Mouse (Mus musculus): ENCODE data around the gene Fbf1. TPM values are rescaled to one million over a fixed set of nuclear protein-coding genes. Genes with fewer than 3 reads are reported as not detected.

Gene Fbf1
- polyA plus RNA-seq, 1 experiment from 2014 or later = 32.1 TPM

- 4% methylated on average over 22 of the region's 35 CpGs for WGBS
- no peak overlapping the region for H3K9ac ChIP-seq (ENCODE audit: low read depth, low read length)
- ATAC-seq (ENCODE audit: low FRiP score) = no peak
Observed at GRCm38 (mm10) chr11:116110131-116110530, 57.8 kb downstream of the Fbf1 start.

GRCm38 (mm10) chr11:116109441-116110081 lies 58.4 kb downstream of the Fbf1 start:
- peaks cover 8% of the 10 kb centered on the region for H3K4me1 ChIP-seq (replicated peaks; ENCODE audit: control insufficient read depth, insufficient read depth, low read length)
- DNase-seq (ENCODE audit: low spot score) = peak; percentile 55
- peaks cover 54% of the 10 kb centered on the region for H3K27me3 ChIP-seq (ENCODE audit: control insufficient read depth, insufficient read depth, low read length)
- peak overlapping the region; percentile 25 for H3K4me2 ChIP-seq (replicated peaks; ENCODE audit: low read depth, low read length)
- no peak overlapping the region for H3K9ac ChIP-seq (ENCODE audit: low read depth, low read length)
- no peaks in the 10 kb centered on the region for H3K36me3 ChIP-seq (ENCODE audit: control insufficient read depth, insufficient read depth, low read length)
- H3K9me3 ChIP-seq (ENCODE audit: control insufficient read depth, low read length) = no peaks in the 10 kb centered on the region
- no peak for ATAC-seq (ENCODE audit: low FRiP score)
- H3K27ac ChIP-seq (ENCODE audit: low read depth, low read length) = no peak overlapping the region
- WGBS = 3% methylated on average over 66 of the region's 70 CpGs
- H3K4me3 ChIP-seq (ENCODE audit: low read depth, low read length) = peak overlapping the region; percentile 21

More at GRCm38 (mm10) chr11:116110131-116110530, 57.8 kb downstream of the Fbf1 start:
- H3K4me1 ChIP-seq (replicated peaks; ENCODE audit: control insufficient read depth, insufficient read depth, low read length) = peaks cover 8% of the 10 kb centered on the region
- no peaks in the 10 kb centered on the region for H3K36me3 ChIP-seq (ENCODE audit: control insufficient read depth, insufficient read depth, low read length)
- peak overlapping the region; percentile 25 for H3K4me2 ChIP-seq (replicated peaks; ENCODE audit: low read depth, low read length)
- H3K27ac ChIP-seq (ENCODE audit: low read depth, low read length) = no peak overlapping the region
- H3K9me3 ChIP-seq (ENCODE audit: control insufficient read depth, low read length) = no peaks in the 10 kb centered on the region
- H3K27me3 ChIP-seq (ENCODE audit: control insufficient read depth, insufficient read depth, low read length) = peaks cover 54% of the 10 kb centered on the region
- DNase-seq (ENCODE audit: low spot score) = peak; percentile 34
- H3K4me3 ChIP-seq (ENCODE audit: low read depth, low read length) = peak overlapping the region; percentile 21

GRCm38 (mm10) chr11:116108464-116109137 lies 59.4 kb downstream of the Fbf1 start:
- H3K36me3 ChIP-seq (ENCODE audit: control insufficient read depth, insufficient read depth, low read length) = no peaks in the 10 kb centered on the region
- H3K9ac ChIP-seq (ENCODE audit: low read depth, low read length) = no peak overlapping the region
- H3K27me3 ChIP-seq (ENCODE audit: control insufficient read depth, insufficient read depth, low read length) = peaks cover 54% of the 10 kb centered on the region
- no peak for ATAC-seq (ENCODE audit: low FRiP score)
- peaks cover 10% of the 10 kb centered on the region for H3K4me1 ChIP-seq (replicated peaks; ENCODE audit: control insufficient read depth, insufficient read depth, low read length)
- H3K4me2 ChIP-seq (replicated peaks; ENCODE audit: low read depth, low read length) = no peak overlapping the region
- H3K4me3 ChIP-seq (ENCODE audit: low read depth, low read length) = no peak overlapping the region
- DNase-seq (ENCODE audit: low spot score) = peak; percentile 38
- WGBS = 6% methylated on average over 23 of the region's 23 CpGs
- no peaks in the 10 kb centered on the region for H3K9me3 ChIP-seq (ENCODE audit: control insufficient read depth, low read length)
- H3K27ac ChIP-seq (ENCODE audit: low read depth, low read length) = no peak overlapping the region

DNA sequence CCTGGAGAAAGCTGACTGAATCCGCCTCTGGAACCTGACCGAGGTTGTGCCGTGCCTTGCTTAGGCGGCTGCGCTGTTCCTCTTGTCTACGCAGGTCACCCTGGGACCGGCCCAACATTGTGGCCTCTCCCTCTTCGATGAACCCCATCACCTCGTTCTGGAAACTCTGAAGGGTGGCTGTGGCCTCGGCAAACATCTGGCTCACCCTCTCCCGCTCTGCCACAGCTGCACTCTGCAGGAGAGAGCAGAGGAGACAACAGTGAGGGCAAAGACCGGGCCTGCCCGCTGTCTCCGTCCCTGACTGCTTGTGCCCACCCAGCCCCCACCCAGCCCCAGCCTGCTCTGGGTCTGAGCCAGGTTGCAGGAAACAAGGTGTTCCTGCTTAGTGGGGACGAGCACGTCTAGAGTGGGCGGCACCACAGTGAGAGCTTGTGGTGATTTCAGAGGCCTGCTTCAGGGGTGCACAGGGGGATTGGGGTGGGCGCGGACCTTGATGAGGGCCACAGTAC lies 60.1 kb downstream of the Fbf1 start:
- peak; percentile 41 for DNase-seq (ENCODE audit: low spot score)
- H3K4me3 ChIP-seq (ENCODE audit: low read depth, low read length) = no peak overlapping the region

GRCm38 (mm10) chr11:116106963-116107776 lies 60.8 kb downstream of the Fbf1 start:
- Histone ChIP-seq H3K4me2 (replicated peaks; ENCODE audit: low read depth, low read length) (no peak overlapping the region), H3K4me1 (replicated peaks; ENCODE audit: control insufficient read depth, insufficient read depth, low read length) (peaks cover 15% of the 10 kb centered on the region)

More for the DNA sequence above, 60.1 kb downstream of the Fbf1 start:
- no peak overlapping the region for H3K4me2 ChIP-seq (replicated peaks; ENCODE audit: low read depth, low read length)
- H3K4me1 ChIP-seq (replicated peaks; ENCODE audit: control insufficient read depth, insufficient read depth, low read length) = peaks cover 13% of the 10 kb centered on the region
- no peaks in the 10 kb centered on the region for H3K9me3 ChIP-seq (ENCODE audit: control insufficient read depth, low read length)
- no peak overlapping the region for H3K9ac ChIP-seq (ENCODE audit: low read depth, low read length)
- no peaks in the 10 kb centered on the region for H3K36me3 ChIP-seq (ENCODE audit: control insufficient read depth, insufficient read depth, low read length)
- 7% methylated on average over 19 of the region's 19 CpGs for WGBS
- ATAC-seq (ENCODE audit: low FRiP score) = no peak
- peaks cover 54% of the 10 kb centered on the region for H3K27me3 ChIP-seq (ENCODE audit: control insufficient read depth, insufficient read depth, low read length)
- H3K27ac ChIP-seq (ENCODE audit: low read depth, low read length) = no peak overlapping the region

GRCm38 (mm10) chr11:116106154-116106962 lies 61.6 kb downstream of the Fbf1 start:
- 0 out of 2 replicates have a peak overlapping the region, but pooled peaks have one; percentile 19 for H3K9ac ChIP-seq (ENCODE audit: low read depth, low read length)
- ATAC-seq (ENCODE audit: low FRiP score) = peak; percentile 36; the same call in 1 of the 2 replicates
- peak overlapping the region; percentile 29 for H3K4me2 ChIP-seq (replicated peaks; ENCODE audit: low read depth, low read length)
- no peaks in the 10 kb centered on the region for H3K36me3 ChIP-seq (ENCODE audit: control insufficient read depth, insufficient read depth, low read length)
- WGBS = 25% methylated on average over 32 of the region's 32 CpGs
- peaks cover 49% of the 10 kb centered on the region for H3K27me3 ChIP-seq (ENCODE audit: control insufficient read depth, insufficient read depth, low read length)
- DNase-seq (ENCODE audit: low spot score) = peak; percentile 52
- H3K4me1 ChIP-seq (replicated peaks; ENCODE audit: control insufficient read depth, insufficient read depth, low read length) = peaks cover 18% of the 10 kb centered on the region
- no peaks in the 10 kb centered on the region for H3K9me3 ChIP-seq (ENCODE audit: control insufficient read depth, low read length)
- H3K27ac ChIP-seq (ENCODE audit: low read depth, low read length) = no peak overlapping the region
- no peak overlapping the region for H3K4me3 ChIP-seq (ENCODE audit: low read depth, low read length)

More at GRCm38 (mm10) chr11:116106963-116107776, 60.8 kb downstream of the Fbf1 start:
- Histone ChIP-seq H3K27me3 (ENCODE audit: control insufficient read depth, insufficient read depth, low read length) (peaks cover 54% of the 10 kb centered on the region), H3K9me3 (ENCODE audit: control insufficient read depth, low read length) (no peaks in the 10 kb centered on the region), H3K9ac (ENCODE audit: low read depth, low read length) (no peak overlapping the region), H3K36me3 (ENCODE audit: control insufficient read depth, insufficient read depth, low read length) (no peaks in the 10 kb centered on the region), H3K4me3 (ENCODE audit: low read depth, low read length) (no peak overlapping the region), H3K27ac (ENCODE audit: low read depth, low read length) (no peak overlapping the region)
- no peak for ATAC-seq (ENCODE audit: low FRiP score)
- WGBS = 18% methylated on average over 14 of the region's 14 CpGs
- no peak for DNase-seq (ENCODE audit: low spot score)

DNA sequence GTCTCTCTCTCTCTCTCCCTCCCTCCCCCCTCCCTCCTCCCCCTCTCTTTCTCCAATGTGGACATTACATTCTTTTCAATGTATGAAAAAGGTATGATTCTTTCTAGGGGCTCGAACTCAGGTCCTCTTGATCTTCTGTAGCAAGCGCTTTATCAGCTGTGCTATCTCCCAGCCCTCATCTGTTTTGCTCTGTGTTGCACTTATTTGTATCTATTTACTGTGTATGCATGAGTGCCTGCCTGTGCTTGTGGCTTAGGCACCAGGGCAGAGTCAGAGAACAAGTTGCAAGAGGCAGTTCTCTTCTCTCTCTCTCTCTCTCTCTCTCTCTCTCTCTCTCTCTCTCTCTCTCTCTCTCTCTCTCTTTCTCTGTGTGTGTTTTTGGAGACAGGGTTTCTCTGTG lies 62.9 kb downstream of the Fbf1 start:
- Histone ChIP-seq H3K27me3 (ENCODE audit: control insufficient read depth, insufficient read depth, low read length) (peaks cover 40% of the 10 kb centered on the region), H3K27ac (ENCODE audit: low read depth, low read length) (no peak overlapping the region), H3K36me3 (ENCODE audit: control insufficient read depth, insufficient read depth, low read length) (no peaks in the 10 kb centered on the region), H3K4me1 (replicated peaks; ENCODE audit: control insufficient read depth, insufficient read depth, low read length) (peaks cover 18% of the 10 kb centered on the region), H3K9me3 (ENCODE audit: control insufficient read depth, low read length) (no peaks in the 10 kb centered on the region), H3K4me2 (replicated peaks; ENCODE audit: low read depth, low read length) (no peak overlapping the region), H3K4me3 (ENCODE audit: low read depth, low read length) (no peak overlapping the region), H3K9ac (ENCODE audit: low read depth, low read length) (no peak overlapping the region)
- WGBS = 88% methylated on average over 2 of the region's 2 CpGs
- no peak for DNase-seq (ENCODE audit: low spot score)
- ATAC-seq (ENCODE audit: low FRiP score) = no peak
